Comparison of ENCODE assay signal across 13 mouse cellular contexts in genomic region chr2:165242575-165242974, GRCm38 (mm10). TPM values are rescaled to one million over a fixed set of nuclear protein-coding genes. Genes with fewer than 3 reads are reported as not detected.
DNase-seq lines count a peak whose midpoint lies in the region; ATAC-seq and TF ChIP-seq lines count a peak whose summit lies in the region.
"Had no signal": no experiment of that assay in that cellular context is flagged by ENCODE, and none has a peak within 500 bp of the region (broad histone marks: within the 10 kb centered on the region; RNA-seq: fewer than 3 reads in every experiment).

No protein-coding gene starts in this region.

- H3K9me3 ChIP-seq in neural tube, embryonic 12.5 days: no peaks in the 10 kb centered on the region
- no peaks in the 10 kb centered on the region for H3K9me3 ChIP-seq in forebrain, postnatal 0 days (ENCODE audit: low read length)
- no peaks in the 10 kb centered on the region for H3K9me3 ChIP-seq in limb, embryonic 12.5 days
- H3K9me3 ChIP-seq: liver, embryonic 15.5 days; stomach, embryonic 15.5 days had no signal

- no peak for ATAC-seq in neural tube, embryonic 12.5 days (ENCODE audit: low FRiP score, low read depth)
- peak; percentile 32; the same call in 1 of the 2 replicates for ATAC-seq in forebrain, postnatal 0 days
- no peak for ATAC-seq in limb, embryonic 12.5 days (ENCODE audit: insufficient number of reproducible peaks, insufficient read depth, low FRiP score, low TSS enrichment, low read depth)
- ATAC-seq: intestine, postnatal 0 days had no signal

- intact Hi-C loops in heart, postnatal 10 days (cut with DNase I): no loop called here

- WGBS in neural tube, embryonic 12.5 days: 2% methylated on average over 13 of the region's 13 CpGs
- 7% methylated on average over 13 of the region's 13 CpGs for WGBS in forebrain, postnatal 0 days
- WGBS in limb, embryonic 12.5 days: 1% methylated on average over 13 of the region's 13 CpGs

- H3K4me2 ChIP-seq in neural tube, embryonic 12.5 days (replicated peaks): peak overlapping the region; percentile 41
- H3K4me2 ChIP-seq in forebrain, postnatal 0 days (ENCODE audit: low read depth): no peak overlapping the region
- 0 out of 2 replicates have a peak overlapping the region, but pooled peaks have one; percentile 28 for H3K4me2 ChIP-seq in limb, embryonic 12.5 days
- H3K4me2 ChIP-seq: liver, embryonic 15.5 days; stomach, embryonic 15.5 days had no signal

- no peak for DNase-seq in neural tube, embryonic 10.5 days (ENCODE audit: extremely low spot score, low spot score)
- DNase-seq in forebrain, postnatal 0 days: no peak
- DNase-seq in heart, postnatal 10 days: no peak
- no peak for DNase-seq in adrenal gland, adult 2 months
- DNase-seq in urinary bladder, adult 2 months (ENCODE audit: low spot score): no peak
- DNase-seq: heart, adult 18-20 months; kidney, postnatal 25 days; thymus, postnatal 36 days had no signal

- peaks cover 97% of the 10 kb centered on the region for H3K27me3 ChIP-seq in neural tube, embryonic 12.5 days (replicated peaks)
- H3K27me3 ChIP-seq in forebrain, postnatal 0 days (ENCODE audit: insufficient read depth, low read length): peaks cover 13% of the 10 kb centered on the region
- H3K27me3 ChIP-seq in limb, embryonic 12.5 days: peaks cover 98% of the 10 kb centered on the region

- H3K4me3 ChIP-seq in neural tube, embryonic 12.5 days: no peak overlapping the region
- no peak overlapping the region for H3K4me3 ChIP-seq in forebrain, postnatal 0 days (ENCODE audit: low read depth, low read length)
- H3K4me3 ChIP-seq in limb, embryonic 12.5 days (replicated peaks): no peak overlapping the region
- H3K4me3 ChIP-seq: liver, embryonic 15.5 days; stomach, embryonic 15.5 days had no signal

- H3K4me1 ChIP-seq in neural tube, embryonic 12.5 days: peaks cover 18% of the 10 kb centered on the region
- peaks cover 13% of the 10 kb centered on the region; the same call in 1 of the 2 replicates for H3K4me1 ChIP-seq in forebrain, postnatal 0 days (ENCODE audit: insufficient read depth)
- peaks cover 15% of the 10 kb centered on the region for H3K4me1 ChIP-seq in limb, embryonic 12.5 days (replicated peaks)
- H3K4me1 ChIP-seq: liver, embryonic 15.5 days; stomach, embryonic 15.5 days had no signal

- TF ChIP-seq CTCF in forebrain, postnatal 0 days (IDR thresholded peaks at IDR 0.05; ENCODE audit: low read depth): no peak

- H3K9ac ChIP-seq in neural tube, embryonic 12.5 days: no peak overlapping the region
- H3K9ac ChIP-seq in forebrain, postnatal 0 days: 0 out of 2 replicates have a peak overlapping the region, but pooled peaks have one; percentile 10
- no peak overlapping the region for H3K9ac ChIP-seq in limb, embryonic 12.5 days (replicated peaks)
- H3K9ac ChIP-seq: liver, embryonic 15.5 days; stomach, embryonic 15.5 days had no signal

- H3K27ac ChIP-seq in neural tube, embryonic 12.5 days: no peak overlapping the region
- no peak overlapping the region for H3K27ac ChIP-seq in forebrain, postnatal 0 days (ENCODE audit: low read depth, low read length)
- H3K27ac ChIP-seq in limb, embryonic 12.5 days: no peak overlapping the region
- H3K27ac ChIP-seq: liver, embryonic 15.5 days; stomach, embryonic 15.5 days had no signal

- no peaks in the 10 kb centered on the region for H3K36me3 ChIP-seq in neural tube, embryonic 12.5 days
- no peaks in the 10 kb centered on the region for H3K36me3 ChIP-seq in forebrain, postnatal 0 days (ENCODE audit: insufficient read depth)
- H3K36me3 ChIP-seq in limb, embryonic 12.5 days: no peaks in the 10 kb centered on the region
- H3K36me3 ChIP-seq: liver, embryonic 15.5 days; stomach, embryonic 15.5 days had no signal

RNA-seq across cellular contexts. Expression of gene Cdh22, which starts 7.9 kb away (rescaled TPM):
- 10.0 and 10.4 TPM in 2 replicates for polyA plus RNA-seq in neural tube, embryonic 12.5 days (2016; fragmentation: Nextera tagmentation; extraction: Ambion mirVana)
- 11.5 and 24.6 TPM in 2 replicates for total RNA-seq in forebrain, postnatal 0 days (2014; rRNA removed)
- 7.1 and 10.4 TPM in 2 replicates for polyA plus RNA-seq in forebrain, postnatal 0 days (2015; fragmentation: Nextera tagmentation; extraction: Ambion mirVana)
- 0.90 and 1.9 TPM in 2 replicates for polyA plus RNA-seq in limb, embryonic 12.5 days (2016; fragmentation: Nextera tagmentation; extraction: Ambion mirVana)
- total RNA-seq in heart, postnatal 10 days (2021): under 1 TPM; 0.26 to 0.27 TPM
- 1 to 10 TPM in 1 of 2 experiments, under 1 TPM in 1; 0.89 to 1.8 TPM for total RNA-seq in adrenal gland, adult 2 months (2021)
- 1.5 and 6.1 TPM in 2 replicates for polyA plus RNA-seq in adrenal gland, adult 2 months (2012; rRNA removed)
- 0.98 and 1.1 TPM in 2 replicates for polyA plus RNA-seq in urinary bladder, adult 2 months (2012; rRNA removed)
- polyA plus RNA-seq: liver, embryonic 15.5 days had no signal

RNA-seq across cellular contexts. Expression of gene Slc35c2, which starts 45.1 kb away (rescaled TPM):
- polyA plus RNA-seq in neural tube, embryonic 12.5 days (2016; fragmentation: Nextera tagmentation; extraction: Ambion mirVana): 52.9 and 59.9 TPM in 2 replicates
- total RNA-seq in forebrain, postnatal 0 days (2014; rRNA removed): 66.9 and 85.8 TPM in 2 replicates
- 62.7 and 65.8 TPM in 2 replicates for polyA plus RNA-seq in forebrain, postnatal 0 days (2015; fragmentation: Nextera tagmentation; extraction: Ambion mirVana)
- polyA plus RNA-seq in limb, embryonic 12.5 days (2016; fragmentation: Nextera tagmentation; extraction: Ambion mirVana): 47.2 and 48.3 TPM in 2 replicates
- 10 to 100 TPM; 18.5 to 19.8 TPM for total RNA-seq in heart, postnatal 10 days (2021)
- 10 to 100 TPM; 51.0 to 56.6 TPM for total RNA-seq in adrenal gland, adult 2 months (2021)
- polyA plus RNA-seq in adrenal gland, adult 2 months (2012; rRNA removed): 87.4 and 87.6 TPM in 2 replicates
- polyA plus RNA-seq in urinary bladder, adult 2 months (2012; rRNA removed): 36.0 and 36.1 TPM in 2 replicates
